Mouse (Mus musculus): Measurements from ENCODE around the gene Lrrc66. TPM values are rescaled to one million over a fixed set of nuclear protein-coding genes. Genes with fewer than 3 reads are reported as not detected.

Lrrc66 gene
- polyA plus RNA-seq, 1 experiment from 2014 or later, result not detected

GRCm38 (mm10) chr5:73574616-73575015, 57.7 kb downstream of the Lrrc66 start:
- peaks cover 7% of the 10 kb centered on the region for H3K4me1 ChIP-seq
- no peak overlapping the region for H3K4me3 ChIP-seq
- 88% methylated on average over 4 of the region's 4 CpGs for WGBS
- no peaks in the 10 kb centered on the region for H3K9me3 ChIP-seq
- H3K9ac ChIP-seq (replicated peaks), result no peak overlapping the region
- H3K4me2 ChIP-seq (replicated peaks), result no peak overlapping the region
- no peaks in the 10 kb centered on the region for H3K27me3 ChIP-seq
- H3K36me3 ChIP-seq, result no peaks in the 10 kb centered on the region
- H3K27ac ChIP-seq (replicated peaks), result no peak overlapping the region
- ATAC-seq (replicated peaks), result no peak

GRCm38 (mm10) chr5:73573789-73574188, 58.5 kb downstream of the Lrrc66 start:
- ATAC-seq (replicated peaks), result no peak
- H3K9me3 ChIP-seq, result no peaks in the 10 kb centered on the region
- no peak overlapping the region for H3K4me3 ChIP-seq
- H3K4me1 ChIP-seq, result peaks cover 7% of the 10 kb centered on the region
- no peaks in the 10 kb centered on the region for H3K27me3 ChIP-seq
- H3K9ac ChIP-seq (replicated peaks), result no peak overlapping the region
- H3K27ac ChIP-seq (replicated peaks), result no peak overlapping the region
- WGBS, result 73% methylated on average over 7 of the region's 7 CpGs
- no peak overlapping the region for H3K4me2 ChIP-seq (replicated peaks)
- H3K36me3 ChIP-seq, result no peaks in the 10 kb centered on the region

GRCm38 (mm10) chr5:73572846-73573245, 59.5 kb downstream of the Lrrc66 start:
- Histone ChIP-seq H3K9ac (replicated peaks) (no peak overlapping the region), H3K4me3 (no peak overlapping the region), H3K9me3 (no peaks in the 10 kb centered on the region), H3K27me3 (no peaks in the 10 kb centered on the region), H3K36me3 (no peaks in the 10 kb centered on the region), H3K4me1 (peaks cover 7% of the 10 kb centered on the region), H3K4me2 (replicated peaks) (no peak overlapping the region), H3K27ac (replicated peaks) (no peak overlapping the region)
- ATAC-seq (replicated peaks), result no peak
- 85% methylated on average over 2 of the region's 2 CpGs for WGBS

- no peak overlapping the region for H3K9ac ChIP-seq (replicated peaks)
- peaks cover under 1% of the 10 kb centered on the region; the same call in 1 of the 2 replicates for H3K4me1 ChIP-seq
- no peak overlapping the region for H3K4me2 ChIP-seq (replicated peaks)
- H3K27me3 ChIP-seq, result no peaks in the 10 kb centered on the region
- no peak overlapping the region for H3K4me3 ChIP-seq
- no peak for ATAC-seq (replicated peaks)
- H3K27ac ChIP-seq (replicated peaks), result no peak overlapping the region
- 94% methylated on average over 6 of the region's 6 CpGs for WGBS
- no peaks in the 10 kb centered on the region for H3K9me3 ChIP-seq
- H3K36me3 ChIP-seq, result no peaks in the 10 kb centered on the region
Observed at GRCm38 (mm10) chr5:73571395-73572156, 60.8 kb downstream of the Lrrc66 start.

- Histone ChIP-seq H3K4me2 (replicated peaks) (no peak overlapping the region), H3K27ac (replicated peaks) (no peak overlapping the region), H3K9me3 (no peaks in the 10 kb centered on the region), H3K27me3 (no peaks in the 10 kb centered on the region), H3K4me3 (no peak overlapping the region), H3K9ac (replicated peaks) (no peak overlapping the region), H3K36me3 (no peaks in the 10 kb centered on the region), H3K4me1 (no peaks in the 10 kb centered on the region)
- no peak for ATAC-seq (replicated peaks)
- WGBS, result 87% methylated on average over 5 of the region's 5 CpGs
Observed at GRCm38 (mm10) chr5:73569181-73569580, 63.1 kb downstream of the Lrrc66 start.

DNA sequence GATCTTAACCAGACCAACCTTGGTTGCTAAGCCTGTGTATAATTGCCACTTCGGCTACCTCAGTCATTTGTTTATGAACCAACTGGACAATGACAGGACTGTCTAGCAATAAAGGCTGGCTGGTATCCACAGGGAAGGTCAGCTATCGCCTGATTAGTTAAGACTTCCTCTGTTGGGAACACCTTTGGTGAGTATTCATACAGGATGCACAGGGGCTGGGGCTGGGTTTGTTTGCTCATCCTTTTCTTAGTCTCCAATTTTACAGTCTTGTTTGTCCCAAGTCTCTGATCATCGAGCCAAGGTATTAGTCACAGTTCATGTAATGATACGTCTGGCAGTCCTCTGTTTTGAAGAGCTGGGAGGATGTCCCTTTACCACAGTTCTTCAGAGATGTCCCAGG, 65.4 kb downstream of the Lrrc66 start:
- Histone ChIP-seq H3K4me1 (no peaks in the 10 kb centered on the region), H3K9me3 (no peaks in the 10 kb centered on the region), H3K9ac (replicated peaks) (no peak overlapping the region), H3K27me3 (no peaks in the 10 kb centered on the region), H3K27ac (replicated peaks) (no peak overlapping the region), H3K4me3 (no peak overlapping the region), H3K36me3 (no peaks in the 10 kb centered on the region), H3K4me2 (replicated peaks) (no peak overlapping the region)
- 86% methylated on average over 4 of the region's 4 CpGs for WGBS
- no peak for ATAC-seq (replicated peaks)

DNA sequence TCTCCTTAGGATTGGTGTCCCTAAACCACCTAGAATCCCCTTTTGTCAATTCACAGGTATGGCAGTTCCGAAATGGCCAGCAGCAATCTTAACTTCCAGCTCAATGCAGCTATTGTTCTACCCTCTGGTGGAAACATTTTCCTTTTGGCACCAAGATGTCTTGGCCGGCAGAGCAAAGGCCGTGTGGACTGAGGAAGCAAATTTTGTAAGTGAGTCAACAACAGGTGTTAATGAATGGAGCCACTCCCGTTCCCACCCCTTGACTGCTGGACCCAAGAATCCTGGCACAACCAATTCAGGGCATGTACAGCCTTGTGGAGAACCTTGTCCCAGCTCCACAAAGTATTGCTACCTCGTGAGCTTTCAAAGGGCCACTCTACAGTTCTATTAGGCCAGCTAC, 66.2 kb downstream of the Lrrc66 start:
- no peak overlapping the region for H3K9ac ChIP-seq (replicated peaks)
- whole genome bisulfite sequencing, result 80% methylated on average over 5 of the region's 5 CpGs
- no peak for ATAC-seq (replicated peaks)
- H3K36me3 ChIP-seq, result no peaks in the 10 kb centered on the region
- H3K27ac ChIP-seq (replicated peaks), result no peak overlapping the region
- no peak overlapping the region for H3K4me2 ChIP-seq (replicated peaks)
- no peaks in the 10 kb centered on the region for H3K9me3 ChIP-seq
- H3K4me3 ChIP-seq, result no peak overlapping the region
- H3K4me1 ChIP-seq, result no peaks in the 10 kb centered on the region
- no peaks in the 10 kb centered on the region for H3K27me3 ChIP-seq

- WGBS, result 88% methylated on average over 6 of the region's 6 CpGs
- no peaks in the 10 kb centered on the region for H3K4me1 ChIP-seq
- no peak for ATAC-seq (replicated peaks)
Observed at GRCm38 (mm10) chr5:73564038-73564437, 68.3 kb downstream of the Lrrc66 start.

GRCm38 (mm10) chr5:73558756-73559155, 73.6 kb downstream of the Lrrc66 start:
- no peak overlapping the region for H3K27ac ChIP-seq (replicated peaks)
- H3K4me1 ChIP-seq, result 0 out of 2 replicates have a peak, but pooled peaks cover 4% of the 10 kb centered on the region
- H3K9ac ChIP-seq (replicated peaks), result no peak overlapping the region
- H3K36me3 ChIP-seq, result peaks cover 23% of the 10 kb centered on the region
- no peak for ATAC-seq (replicated peaks)
- 91% methylated on average over 6 of the region's 6 CpGs for WGBS
- H3K9me3 ChIP-seq, result no peaks in the 10 kb centered on the region
- H3K27me3 ChIP-seq, result no peaks in the 10 kb centered on the region
- H3K4me2 ChIP-seq (replicated peaks), result no peak overlapping the region
- H3K4me3 ChIP-seq, result no peak overlapping the region

More at GRCm38 (mm10) chr5:73564038-73564437, 68.3 kb downstream of the Lrrc66 start:
- Histone ChIP-seq H3K36me3 (peaks cover 11% of the 10 kb centered on the region; the same call in 1 of the 2 replicates), H3K27me3 (no peaks in the 10 kb centered on the region), H3K27ac (replicated peaks) (no peak overlapping the region), H3K9me3 (no peaks in the 10 kb centered on the region), H3K4me3 (no peak overlapping the region), H3K9ac (replicated peaks) (no peak overlapping the region), H3K4me2 (replicated peaks) (no peak overlapping the region)

DNA sequence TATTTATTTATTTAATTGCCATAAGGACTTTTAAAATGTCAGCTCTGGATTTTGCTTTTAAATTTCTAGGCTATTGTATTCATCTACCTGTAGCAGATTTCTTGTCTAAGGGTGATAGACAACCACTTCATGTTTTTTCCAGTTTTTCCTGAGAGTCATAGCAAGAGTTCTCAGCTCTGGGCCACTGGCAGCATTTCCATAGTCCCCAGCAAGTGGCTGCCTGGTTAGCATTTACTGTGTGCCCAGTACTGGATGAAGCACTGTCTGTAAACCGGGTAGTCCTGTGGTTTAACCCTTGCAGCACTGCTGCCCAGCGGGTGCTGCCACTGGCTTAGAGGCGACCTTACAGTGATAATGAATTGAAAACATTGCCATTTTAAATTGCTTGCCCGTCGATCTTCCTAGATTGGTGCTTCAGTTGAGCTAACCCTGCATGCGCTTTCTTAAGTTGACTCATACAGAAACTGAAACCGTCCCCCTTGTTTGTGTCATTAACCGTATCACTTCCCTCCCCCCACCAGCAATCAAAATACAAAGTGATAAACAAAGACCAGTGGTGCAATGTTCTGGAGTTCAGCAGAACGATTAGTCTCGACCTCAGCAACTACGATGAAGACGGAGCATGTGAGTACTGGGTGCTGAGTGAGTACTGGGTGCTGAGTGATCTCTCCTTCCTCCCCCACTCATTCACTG, 75.4 kb downstream of the Lrrc66 start:
- H3K27ac ChIP-seq (replicated peaks), result no peak overlapping the region
- no peak for ATAC-seq (replicated peaks)
- 79% methylated on average over 12 of the region's 12 CpGs for WGBS
- H3K4me3 ChIP-seq, result no peak overlapping the region
- no peaks in the 10 kb centered on the region for H3K9me3 ChIP-seq
- no peak overlapping the region for H3K9ac ChIP-seq (replicated peaks)
- no peak overlapping the region for H3K4me2 ChIP-seq (replicated peaks)
- peaks cover 27% of the 10 kb centered on the region for H3K36me3 ChIP-seq
- H3K27me3 ChIP-seq, result no peaks in the 10 kb centered on the region
- H3K4me1 ChIP-seq, result 0 out of 2 replicates have a peak, but pooled peaks cover 4% of the 10 kb centered on the region
